ENCODE assay signal across 17 mouse cellular contexts in the genomic region with DNA sequence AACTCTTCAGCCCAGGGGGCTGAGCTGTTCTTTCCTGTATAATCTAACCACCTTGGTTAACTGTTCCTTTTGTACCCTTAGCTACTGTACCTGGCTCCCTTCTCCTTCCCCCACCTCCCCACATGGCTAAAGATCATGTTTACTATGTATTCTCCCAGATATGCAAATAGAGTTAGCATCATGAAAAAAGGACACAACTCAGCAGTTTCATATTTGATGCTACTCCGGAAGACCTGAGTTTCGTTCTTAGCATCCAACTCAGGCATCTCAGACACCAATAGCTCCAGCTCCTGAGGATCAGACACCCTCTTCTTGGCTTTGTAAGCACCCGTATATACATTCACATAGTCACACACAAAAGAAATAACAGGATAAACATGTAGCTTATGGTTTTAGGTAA.
"Had no signal": no experiment of that assay in that cellular context is flagged by ENCODE, and none has a peak within 500 bp of the region (broad histone marks: within the 10 kb centered on the region; RNA-seq: fewer than 3 reads in every experiment).

No protein-coding gene starts in this region.

- H3K9ac ChIP-seq: lung, embryonic 14.5 days; midbrain, embryonic 12.5 days; neural tube, embryonic 13.5 days; neural tube, embryonic 15.5 days; stomach, embryonic 15.5 days had no signal

- H3K4me3 ChIP-seq: midbrain, embryonic 10.5 days; midbrain, embryonic 12.5 days; myocyte; neural tube, embryonic 13.5 days; neural tube, embryonic 15.5 days; stomach, embryonic 15.5 days had no signal

- H3K9me3 ChIP-seq: midbrain, embryonic 10.5 days; midbrain, embryonic 12.5 days; neural tube, embryonic 13.5 days; neural tube, embryonic 15.5 days; stomach, embryonic 15.5 days had no signal

- DNase-seq: lung, adult 18-20 months; lung, embryonic 14.5 days; lung, postnatal 10 days; lung, postnatal 4 days; midbrain, embryonic 14.5 days; retina, postnatal 1 day; right cerebral cortex, adult 18-20 months; thymus, adult 18-20 months; thymus, postnatal 14 days; thymus, postnatal 36 days had no signal

- H3K27ac ChIP-seq: midbrain, embryonic 10.5 days; midbrain, embryonic 12.5 days; neural tube, embryonic 13.5 days; neural tube, embryonic 15.5 days; stomach, embryonic 15.5 days had no signal

- H3K27me3 ChIP-seq: midbrain, embryonic 12.5 days; neural tube, embryonic 13.5 days; neural tube, embryonic 15.5 days; stomach, embryonic 15.5 days had no signal

- ATAC-seq: midbrain, embryonic 16.5 days had no signal

- H3K4me2 ChIP-seq: lung, embryonic 14.5 days; midbrain, embryonic 12.5 days; neural tube, embryonic 13.5 days; neural tube, embryonic 15.5 days; stomach, embryonic 15.5 days had no signal

- H3K4me1 ChIP-seq: midbrain, embryonic 10.5 days; midbrain, embryonic 12.5 days; neural tube, embryonic 13.5 days; neural tube, embryonic 15.5 days; stomach, embryonic 15.5 days had no signal
